7 mouse cellular contexts compared by ENCODE assay signal in the genomic region with DNA sequence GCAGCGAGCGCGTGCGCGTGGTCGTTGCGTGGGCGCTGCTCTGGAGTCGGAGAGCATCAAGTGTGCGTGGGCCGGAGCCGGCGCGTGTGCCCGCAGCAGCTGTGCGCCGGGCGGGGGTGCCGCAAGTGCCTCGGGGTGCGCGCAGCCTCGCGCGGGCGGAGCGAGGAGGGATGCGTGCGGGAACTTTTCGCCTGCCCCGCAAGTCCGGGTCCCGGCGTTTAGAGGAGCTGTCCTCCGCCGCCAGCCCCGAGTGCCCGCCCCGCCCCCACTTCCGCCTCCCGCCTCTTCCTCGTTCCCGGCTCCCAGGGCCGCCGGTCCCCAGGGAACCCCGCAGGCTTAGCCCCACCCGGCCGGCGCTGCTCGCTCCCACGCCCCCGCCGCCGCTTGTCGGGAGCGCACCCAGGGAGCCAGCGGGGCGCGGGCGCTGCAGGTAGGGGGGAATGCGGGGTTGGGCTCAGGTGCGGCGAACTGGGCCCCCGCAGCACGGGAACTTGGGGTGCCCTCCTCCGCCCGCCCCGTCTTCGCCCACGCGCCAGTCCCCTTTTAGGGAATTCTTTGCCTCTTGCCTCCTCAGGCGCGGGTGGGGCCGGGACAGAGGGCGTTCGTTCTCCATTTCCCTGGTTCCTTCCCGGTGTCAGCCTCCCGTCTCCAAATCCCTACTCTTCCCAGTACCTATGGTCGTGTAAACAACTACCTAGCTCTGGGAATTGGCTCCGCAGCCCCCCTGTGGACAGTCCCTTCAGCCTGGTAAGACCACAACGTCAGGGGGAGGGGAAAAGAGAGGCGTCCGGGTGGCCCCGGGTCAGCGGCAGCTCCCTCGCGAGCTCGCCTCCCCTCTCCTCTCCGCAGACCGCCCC. TPM values are rescaled to one million over a fixed set of nuclear protein-coding genes. Genes with fewer than 3 reads are reported as not detected.
DNase-seq lines count a peak whose midpoint lies in the region; ATAC-seq and TF ChIP-seq lines count a peak whose summit lies in the region.

No protein-coding gene starts in this region.

- under 1% methylated on average over 40 of the region's 90 CpGs for WGBS in hindbrain, embryonic 11.5 days
- under 1% methylated on average over 80 of the region's 90 CpGs for WGBS in lung, embryonic 14.5 days
- WGBS in olfactory bulb, adult 2 months: under 1% methylated on average over 89 of the region's 90 CpGs

- H3K27ac ChIP-seq in hindbrain, embryonic 11.5 days (ENCODE audit: low read depth, low read length): no peak overlapping the region
- H3K27ac ChIP-seq in lung, embryonic 14.5 days (ENCODE audit: low read depth): no peak overlapping the region
- H3K27ac ChIP-seq in olfactory bulb, adult 2 months (ENCODE audit: insufficient read depth, low read depth, low read length): peak overlapping the region; percentile 90

- DNase-seq in Muller cell, postnatal 12 days (ENCODE audit: inconsistent ontology term): peak; percentile 64
- peak; percentile 68 for DNase-seq in cerebellum, adult 11-12 months
- DNase-seq in frontal cortex, adult 2 months (ENCODE audit: extremely low spot score in 1 of 2, low spot score in 1 of 2): peak; percentile 51 to 82
- DNase-seq in hindbrain, embryonic 11.5 days (ENCODE audit: low spot score): peak; percentile 61
- peak; percentile 89 for DNase-seq in layer of hippocampus, adult 9-11 months
- peak; percentile 60 for DNase-seq in lung, embryonic 14.5 days

- no peaks in the 10 kb centered on the region for H3K9me3 ChIP-seq in hindbrain, embryonic 11.5 days (ENCODE audit: control insufficient read depth, low read length)
- H3K9me3 ChIP-seq in lung, embryonic 14.5 days (ENCODE audit: low read depth, low read length): no peaks in the 10 kb centered on the region

- no peak for TF ChIP-seq POLR2A in olfactory bulb, adult 2 months (IDR thresholded peaks at IDR 0.05; ENCODE audit: insufficient read depth, low read depth, low read length)

- H3K4me1 ChIP-seq in hindbrain, embryonic 11.5 days (replicated peaks; ENCODE audit: control insufficient read depth, insufficient read depth, low read length): no peaks in the 10 kb centered on the region
- no peaks in the 10 kb centered on the region for H3K4me1 ChIP-seq in lung, embryonic 14.5 days (ENCODE audit: insufficient read depth)
- peaks cover 23% of the 10 kb centered on the region for H3K4me1 ChIP-seq in olfactory bulb, adult 2 months (ENCODE audit: control insufficient read depth, insufficient read depth, low read length)

- ATAC-seq in hindbrain, embryonic 11.5 days (ENCODE audit: low FRiP score): peak; percentile 49
- peak; percentile 71 for ATAC-seq in lung, embryonic 14.5 days (ENCODE audit: insufficient read depth)

- no peaks in the 10 kb centered on the region for H3K36me3 ChIP-seq in hindbrain, embryonic 11.5 days (ENCODE audit: control insufficient read depth, insufficient read depth, low read length)
- peaks cover 3% of the 10 kb centered on the region; the same call in 1 of the 2 replicates for H3K36me3 ChIP-seq in lung, embryonic 14.5 days (ENCODE audit: insufficient read depth)

- peak overlapping the region; percentile 68 for H3K4me3 ChIP-seq in hindbrain, embryonic 11.5 days (ENCODE audit: low read depth, low read length)
- peak overlapping the region; percentile 72 for H3K4me3 ChIP-seq in lung, embryonic 14.5 days (ENCODE audit: low read depth, low read length)
- H3K4me3 ChIP-seq in olfactory bulb, adult 2 months (ENCODE audit: insufficient read depth, low read depth, low read length): peak overlapping the region; percentile 91

- peak overlapping the region; percentile 100 for H3K4me2 ChIP-seq in hindbrain, embryonic 11.5 days (replicated peaks; ENCODE audit: low read depth, low read length)
- H3K4me2 ChIP-seq in lung, embryonic 14.5 days: peak overlapping the region; percentile 99

- peaks cover 8% of the 10 kb centered on the region; the same call in 1 of the 2 replicates for H3K27me3 ChIP-seq in hindbrain, embryonic 11.5 days (ENCODE audit: control insufficient read depth, insufficient read depth, low read length)
- peaks cover 16% of the 10 kb centered on the region for H3K27me3 ChIP-seq in lung, embryonic 14.5 days (ENCODE audit: insufficient read depth, low read length)

- H3K9ac ChIP-seq in hindbrain, embryonic 11.5 days (ENCODE audit: low read depth, low read length): peak overlapping the region; percentile 68
- peak overlapping the region; percentile 69 for H3K9ac ChIP-seq in lung, embryonic 14.5 days

- TF ChIP-seq CTCF in lung, embryonic 14.5 days (IDR thresholded peaks at IDR 0.05; ENCODE audit: low read depth): no peak; the same call in 1 of the 2 replicates
- TF ChIP-seq CTCF in olfactory bulb, adult 2 months (IDR thresholded peaks at IDR 0.05; ENCODE audit: insufficient read depth, low read depth, low read length): no peak

RNA-seq across cellular contexts. Expression of a gene that starts 0.6 kb away (rescaled TPM):
- polyA plus RNA-seq in frontal cortex, adult 2 months (2012; rRNA removed): 182 and 219 TPM in 2 replicates
- 2.4 and 3.8 TPM in 2 replicates for polyA plus RNA-seq in hindbrain, embryonic 11.5 days (2014; fragmentation: Nextera tagmentation; extraction: Ambion mirVana)
- 4.4 and 5.3 TPM in 2 replicates for polyA plus RNA-seq in lung, embryonic 14.5 days (2014; fragmentation: Nextera tagmentation; extraction: Ambion mirVana)
- 84.6 TPM in 1 of 2 replicates, not detected in the other for polyA plus RNA-seq in olfactory bulb, adult 2 months (2012; ENCODE audit: insufficient read depth, insufficient read length, low replicate concordance, missing spikeins)

RNA-seq across cellular contexts. Expression of a gene that starts 10.8 kb away (rescaled TPM):
- polyA plus RNA-seq in frontal cortex, adult 2 months (2012; rRNA removed): 80.6 and 84.7 TPM in 2 replicates
- 47.9 and 56.8 TPM in 2 replicates for polyA plus RNA-seq in hindbrain, embryonic 11.5 days (2014; fragmentation: Nextera tagmentation; extraction: Ambion mirVana)
- polyA plus RNA-seq in lung, embryonic 14.5 days (2014; fragmentation: Nextera tagmentation; extraction: Ambion mirVana): 70.1 and 71.0 TPM in 2 replicates
- not detected in 2 replicates for polyA plus RNA-seq in olfactory bulb, adult 2 months (2012; ENCODE audit: insufficient read depth, insufficient read length, low replicate concordance, missing spikeins)

RNA-seq across cellular contexts. Expression of a gene that starts 13.0 kb away (rescaled TPM):
- polyA plus RNA-seq in frontal cortex, adult 2 months (2012; rRNA removed): not detected in 2 replicates
- polyA plus RNA-seq in hindbrain, embryonic 11.5 days (2014; fragmentation: Nextera tagmentation; extraction: Ambion mirVana): not detected in 2 replicates
- not detected in 2 replicates for polyA plus RNA-seq in lung, embryonic 14.5 days (2014; fragmentation: Nextera tagmentation; extraction: Ambion mirVana)
- not detected in 2 replicates for polyA plus RNA-seq in olfactory bulb, adult 2 months (2012; ENCODE audit: insufficient read depth, insufficient read length, low replicate concordance, missing spikeins)

RNA-seq across cellular contexts. Expression of a gene that starts 25.7 kb away (rescaled TPM):
- polyA plus RNA-seq in frontal cortex, adult 2 months (2012; rRNA removed): 9.3 and 10.0 TPM in 2 replicates
- 4.8 and 5.4 TPM in 2 replicates for polyA plus RNA-seq in hindbrain, embryonic 11.5 days (2014; fragmentation: Nextera tagmentation; extraction: Ambion mirVana)
- polyA plus RNA-seq in lung, embryonic 14.5 days (2014; fragmentation: Nextera tagmentation; extraction: Ambion mirVana): 14.4 and 14.9 TPM in 2 replicates
- polyA plus RNA-seq in olfactory bulb, adult 2 months (2012; ENCODE audit: insufficient read depth, insufficient read length, low replicate concordance, missing spikeins): not detected in 2 replicates

RNA-seq across cellular contexts. Expression of a gene that starts 29.7 kb away (rescaled TPM):
- polyA plus RNA-seq in frontal cortex, adult 2 months (2012; rRNA removed): 58.1 and 59.1 TPM in 2 replicates
- 71.3 and 72.2 TPM in 2 replicates for polyA plus RNA-seq in hindbrain, embryonic 11.5 days (2014; fragmentation: Nextera tagmentation; extraction: Ambion mirVana)
- polyA plus RNA-seq in lung, embryonic 14.5 days (2014; fragmentation: Nextera tagmentation; extraction: Ambion mirVana): 65.6 and 68.7 TPM in 2 replicates
- not detected in 2 replicates for polyA plus RNA-seq in olfactory bulb, adult 2 months (2012; ENCODE audit: insufficient read depth, insufficient read length, low replicate concordance, missing spikeins)

Comparison
In these comparisons a context has a peak if more than half of its experiments do, and no peak if none do; other contexts are left out.
1. RNA of a gene that starts 0.6 kb away (polyA plus RNA-seq): 182 to 219 TPM in frontal cortex, adult 2 months and 84.6 TPM in olfactory bulb, adult 2 months; 4.4 to 5.3 TPM in lung, embryonic 14.5 days and 2.4 to 3.8 TPM in hindbrain, embryonic 11.5 days; every median in the first group is over 10 times any median in the second.
2. Peak in every context shown above with its lines, with median percentiles within 50 percentile points of each other: DNase-seq and H3K4me3 ChIP-seq.